Mouse (Mus musculus) WW6 (cell line): Measurements from ENCODE around the gene Mfsd4b5.
"Not testable (repeated sequence)": the region's sequence is repeated elsewhere in the genome, so short reads cannot be mapped to it uniquely, and the experiment has no call there.

Source experiments
- DNase-seq: peaks from one replicate; pipeline ENCODE4 v3.0.0-alpha.2; 2013; ENCODE audit warnings: low read depth, low spot score

Gene Mfsd4b5

GRCm38 (mm10) chr10:39967512-39967911 is 18.9 kb downstream of the Mfsd4b5 start:
- no peak for DNase-seq

DNA sequence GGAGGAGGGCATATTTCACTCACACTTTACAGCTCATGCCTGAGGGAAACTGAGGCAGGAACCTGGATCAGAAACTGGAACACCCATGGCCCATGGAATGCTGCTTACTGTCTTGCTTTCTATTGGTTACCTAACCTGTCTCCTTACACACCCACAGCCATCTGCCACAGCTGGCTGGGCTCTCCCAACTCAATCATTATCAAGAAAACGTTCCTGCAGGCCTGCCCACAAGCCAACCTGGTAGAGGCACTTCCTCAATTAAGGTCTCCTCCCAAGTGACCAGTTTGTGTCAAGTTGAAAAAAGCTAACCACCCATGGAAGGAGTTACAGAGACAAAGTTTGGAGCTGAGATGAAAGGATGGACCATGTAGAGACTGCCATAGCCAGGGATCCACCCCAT is 24.5 kb downstream of the Mfsd4b5 start:
- DNase-seq = no peak

DNA sequence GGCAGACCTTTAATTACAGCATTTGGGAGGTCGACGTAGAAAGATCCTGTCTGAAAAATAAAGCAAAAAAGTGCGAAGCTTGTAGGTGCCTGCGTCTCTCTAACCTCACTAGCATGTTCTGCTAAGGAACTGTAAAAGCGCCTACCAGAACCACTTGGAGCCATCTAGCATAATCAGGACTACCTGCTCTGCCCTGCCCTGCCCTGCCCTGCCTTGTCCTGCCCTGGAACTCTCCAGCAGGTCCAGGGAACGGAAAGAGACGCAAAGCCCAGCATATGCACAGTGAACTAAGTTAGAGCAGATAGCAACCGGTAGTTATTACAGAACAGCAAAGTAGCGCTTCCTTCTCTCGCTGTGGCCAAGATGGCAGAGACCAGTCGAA is 26.0 kb downstream of the Mfsd4b5 start:
- DNase-seq = no peak

DNA sequence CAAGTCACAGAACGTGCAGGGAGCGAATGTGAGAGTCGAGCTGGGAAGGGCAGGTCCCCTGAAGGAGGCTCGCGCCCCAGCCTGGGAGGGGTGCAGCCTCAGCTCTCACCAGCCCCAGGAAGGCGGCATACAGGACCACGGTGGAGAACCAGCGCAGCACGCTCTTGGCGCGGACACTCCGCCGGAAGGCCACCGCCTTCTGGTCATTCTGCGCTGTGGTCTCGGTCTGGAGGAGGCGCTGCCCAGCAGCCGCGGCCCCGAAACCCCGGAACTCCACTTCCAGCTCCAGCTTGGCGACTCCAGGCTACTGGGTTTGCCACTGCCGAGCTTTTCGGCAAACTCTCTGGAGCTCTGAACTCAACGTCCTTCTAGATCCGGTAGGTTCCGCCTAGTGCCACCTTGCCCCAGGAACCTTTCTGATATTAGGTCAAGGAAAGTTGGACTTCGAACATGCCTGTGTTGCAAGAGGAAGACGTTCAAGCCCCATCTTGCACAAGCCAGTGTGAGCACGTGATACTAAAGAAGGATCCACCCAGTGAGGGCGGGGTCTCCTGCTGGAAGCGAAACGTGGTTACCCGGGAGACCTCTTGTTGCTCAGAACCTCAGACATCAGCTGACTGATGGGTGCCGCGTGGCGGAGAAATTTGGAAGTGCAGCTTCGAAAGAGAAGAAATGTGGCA is 26.5 kb downstream of the Mfsd4b5 start, which contains the start of gene Mfsd4b3:
Gene Mfsd4b3, minus strand, starts transcription at position 393 of the 680 bp plus-strand sequence.
- peak; percentile 86 for DNase-seq

DNA sequence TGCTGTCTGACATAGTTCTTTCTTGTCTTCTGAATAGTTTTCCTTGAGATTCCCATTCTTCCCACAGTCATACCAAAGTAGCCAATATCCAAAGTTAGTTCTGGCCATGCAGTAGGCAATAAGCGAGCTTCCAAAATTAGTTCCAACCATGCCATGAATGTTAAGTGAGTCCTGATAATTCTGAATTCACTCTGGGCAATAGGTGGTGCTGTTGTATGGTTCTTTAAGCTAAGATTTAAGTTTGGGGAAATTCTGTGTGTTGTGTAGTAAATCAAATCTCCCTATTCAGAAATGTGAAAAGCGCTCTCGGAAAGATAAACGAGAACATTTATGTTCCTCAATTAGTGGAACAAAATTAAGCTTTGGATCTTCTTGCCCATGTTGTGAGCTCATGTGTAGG is 28.2 kb downstream of the Mfsd4b5 start:
- DNase-seq = no peak

DNA sequence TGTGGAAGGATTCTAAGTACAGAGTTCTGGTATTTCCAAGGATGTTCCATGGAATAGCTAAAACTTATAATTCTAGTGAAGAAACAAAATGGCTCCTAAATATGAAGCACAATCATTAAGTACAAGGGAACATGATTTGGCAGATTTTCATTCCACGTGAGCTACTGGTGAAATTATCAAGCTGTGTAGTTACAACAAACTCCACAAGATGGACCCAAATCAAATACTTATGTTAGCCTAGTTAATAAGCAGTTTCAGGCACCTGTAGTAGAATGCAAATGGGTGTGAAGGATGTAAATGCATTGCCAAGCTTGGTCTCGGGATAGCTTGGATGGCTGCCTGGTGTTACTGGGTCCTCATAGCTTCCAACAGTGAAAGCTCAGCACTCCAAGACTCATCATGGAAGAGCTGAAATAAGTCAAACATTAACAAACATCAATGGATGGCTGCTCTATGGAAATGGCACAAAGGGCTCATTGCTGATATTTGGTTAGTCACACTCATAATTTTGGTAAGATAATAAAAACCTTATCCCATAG is 30.0 kb downstream of the Mfsd4b5 start:
- no peak for DNase-seq

GRCm38 (mm10) chr10:39955163-39955562 is 31.3 kb downstream of the Mfsd4b5 start:
- DNase-seq = no peak

DNA sequence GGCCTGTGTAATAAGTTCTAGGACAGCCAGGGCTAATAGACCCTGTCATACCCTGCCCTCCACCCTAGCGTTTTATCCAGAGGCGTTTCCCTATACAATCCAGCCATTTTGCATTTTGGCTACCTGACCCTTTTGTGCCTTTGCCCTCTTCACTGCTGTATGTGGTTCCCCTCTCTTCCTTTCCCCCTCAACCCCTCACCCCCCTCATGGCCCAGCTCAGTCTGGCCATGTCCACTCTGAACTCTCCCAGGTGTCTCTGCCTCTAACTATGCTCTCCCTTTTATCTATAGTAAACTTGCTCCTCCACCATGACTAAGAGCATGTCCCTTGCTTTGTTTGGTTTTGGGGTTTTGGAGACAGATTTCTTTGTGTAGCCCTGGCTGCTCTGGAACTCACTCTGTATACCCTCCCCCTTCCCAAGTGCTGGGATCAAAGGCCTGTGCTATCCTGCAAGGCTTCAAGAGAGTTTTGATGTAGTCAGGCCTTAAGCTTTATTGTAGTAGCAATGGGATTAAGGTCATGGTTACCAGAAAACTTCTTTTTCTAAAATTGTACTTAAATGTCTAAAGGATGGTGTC is 37.0 kb downstream of the Mfsd4b5 start:
- DNase-seq = no peak

DNA sequence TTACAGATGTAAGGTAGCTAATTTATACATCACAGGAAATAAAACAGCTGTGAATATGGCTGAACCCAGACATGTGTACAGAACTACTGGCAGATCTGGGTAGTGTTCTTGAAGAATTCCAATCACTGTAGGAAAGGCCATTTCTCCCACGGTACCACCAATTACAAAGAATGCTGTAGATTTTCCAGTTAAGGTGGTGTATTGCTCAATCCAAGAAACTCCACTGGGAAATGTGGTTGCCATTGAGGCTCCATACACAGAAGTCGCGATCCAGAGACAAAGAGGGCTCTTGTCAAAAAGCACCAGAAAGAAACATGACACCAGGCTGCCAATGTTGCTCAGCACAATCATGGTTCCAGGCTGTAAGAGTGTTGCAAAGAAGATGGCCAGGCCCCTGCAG is 39.3 kb downstream of the Mfsd4b5 start:
- not testable (repeated sequence) for DNase-seq

GRCm38 (mm10) chr10:39936553-39936952 is 49.9 kb downstream of the Mfsd4b5 start:
- DNase-seq = no peak

DNA sequence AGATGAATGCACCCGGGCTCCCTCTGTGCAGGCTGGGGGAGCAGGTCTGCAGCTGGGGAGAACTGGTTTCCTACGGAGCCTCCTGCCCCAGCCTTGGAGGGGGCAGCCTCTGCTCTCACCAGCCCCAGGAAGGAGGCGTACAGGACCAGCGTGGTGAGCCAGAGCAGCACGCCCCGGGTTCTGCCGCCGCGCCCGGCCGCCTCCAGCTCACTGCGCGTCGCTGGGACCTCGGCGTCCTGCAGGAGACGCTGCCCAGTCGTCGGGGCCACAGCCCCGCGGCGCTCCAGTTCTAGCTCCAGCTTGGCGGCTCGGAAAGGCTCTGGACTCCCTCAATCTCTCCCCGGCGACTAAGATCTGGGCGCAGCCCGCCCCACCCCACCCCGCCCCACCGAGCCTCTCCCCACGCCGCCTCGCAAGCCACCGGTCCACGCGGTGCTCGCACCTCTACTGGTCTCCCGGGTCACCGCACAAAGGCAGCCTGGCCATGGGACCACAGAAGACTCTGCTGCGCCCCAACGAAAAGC is 59.8 kb downstream of the Mfsd4b5 start, which contains the start of gene Mfsd4b2:
Gene Mfsd4b2, minus strand, starts transcription at position 308 of the 524 bp plus-strand sequence.
- no peak for DNase-seq

DNA sequence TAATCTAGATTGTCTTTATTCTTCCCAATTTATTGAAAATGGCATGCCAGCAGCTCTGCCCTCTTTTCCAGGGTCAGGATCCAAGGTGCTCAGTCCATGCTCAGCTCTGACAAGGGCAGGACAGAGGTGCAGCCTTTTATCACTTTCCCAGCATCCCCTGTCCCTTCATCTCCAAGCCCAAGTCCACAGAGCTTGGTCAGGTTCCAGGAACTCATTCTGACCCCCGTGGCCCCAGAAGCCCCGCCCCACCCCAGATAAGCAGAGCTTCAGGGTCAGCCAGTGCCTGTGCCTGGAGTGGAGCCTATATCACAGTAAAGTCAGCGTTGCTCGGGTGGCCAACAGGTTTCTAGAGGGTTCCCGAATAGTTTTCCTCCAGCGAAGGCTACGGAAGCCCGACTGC is 61.9 kb downstream of the Mfsd4b5 start:
- DNase-seq = not testable (repeated sequence)

DNA sequence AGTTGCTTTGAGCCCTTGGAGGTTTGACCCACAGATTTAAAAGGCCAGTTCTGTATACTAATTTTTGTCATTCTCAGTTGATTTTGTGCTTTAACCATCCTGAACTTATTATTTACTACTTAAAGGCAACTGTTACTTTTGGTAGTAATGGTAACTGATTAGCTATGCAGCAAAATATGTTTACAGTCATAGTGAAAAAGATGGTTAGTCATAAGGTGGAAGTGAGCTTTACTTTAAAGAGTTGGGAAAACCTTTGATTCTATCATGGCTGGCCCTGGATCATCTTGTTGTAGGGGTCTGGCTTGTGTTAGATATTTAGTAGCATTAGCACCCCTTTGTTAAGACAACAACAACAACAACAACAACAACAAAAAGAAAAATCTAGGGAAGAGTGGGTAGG is 73.8 kb downstream of the Mfsd4b5 start:
- DNase-seq = no peak

GRCm38 (mm10) chr10:39908768-39909441 is 77.5 kb downstream of the Mfsd4b5 start:
- DNase-seq = no peak
